Mouse (Mus musculus): Measurements from ENCODE around the gene Rxra.

The Rxra gene

DNA sequence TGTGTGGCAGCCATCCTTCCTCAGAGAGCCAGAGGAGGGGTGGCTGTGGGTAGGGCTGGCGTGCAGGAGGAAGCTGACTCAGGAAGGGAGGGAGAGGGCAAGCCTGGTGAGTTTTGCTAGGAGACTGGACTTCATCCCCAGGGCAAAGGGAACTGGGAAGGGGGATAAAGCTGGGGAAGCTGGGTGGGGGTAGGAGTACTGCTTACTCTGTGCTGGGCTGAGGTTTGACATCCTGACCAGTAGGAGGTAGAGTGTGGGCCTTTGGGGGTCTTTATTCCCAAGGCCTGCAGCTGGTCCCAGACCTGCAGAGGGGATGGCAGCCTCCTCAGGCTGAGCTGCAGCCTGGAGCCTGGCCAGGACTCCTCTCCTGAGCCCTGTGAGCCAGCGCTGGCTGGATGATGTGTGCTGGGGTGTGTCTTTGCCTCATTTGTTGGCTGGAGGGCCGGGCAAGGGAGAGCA, 4.6 kb upstream of the Rxra start:
- DNase-seq: peak; percentile 77 to 92

DNA sequence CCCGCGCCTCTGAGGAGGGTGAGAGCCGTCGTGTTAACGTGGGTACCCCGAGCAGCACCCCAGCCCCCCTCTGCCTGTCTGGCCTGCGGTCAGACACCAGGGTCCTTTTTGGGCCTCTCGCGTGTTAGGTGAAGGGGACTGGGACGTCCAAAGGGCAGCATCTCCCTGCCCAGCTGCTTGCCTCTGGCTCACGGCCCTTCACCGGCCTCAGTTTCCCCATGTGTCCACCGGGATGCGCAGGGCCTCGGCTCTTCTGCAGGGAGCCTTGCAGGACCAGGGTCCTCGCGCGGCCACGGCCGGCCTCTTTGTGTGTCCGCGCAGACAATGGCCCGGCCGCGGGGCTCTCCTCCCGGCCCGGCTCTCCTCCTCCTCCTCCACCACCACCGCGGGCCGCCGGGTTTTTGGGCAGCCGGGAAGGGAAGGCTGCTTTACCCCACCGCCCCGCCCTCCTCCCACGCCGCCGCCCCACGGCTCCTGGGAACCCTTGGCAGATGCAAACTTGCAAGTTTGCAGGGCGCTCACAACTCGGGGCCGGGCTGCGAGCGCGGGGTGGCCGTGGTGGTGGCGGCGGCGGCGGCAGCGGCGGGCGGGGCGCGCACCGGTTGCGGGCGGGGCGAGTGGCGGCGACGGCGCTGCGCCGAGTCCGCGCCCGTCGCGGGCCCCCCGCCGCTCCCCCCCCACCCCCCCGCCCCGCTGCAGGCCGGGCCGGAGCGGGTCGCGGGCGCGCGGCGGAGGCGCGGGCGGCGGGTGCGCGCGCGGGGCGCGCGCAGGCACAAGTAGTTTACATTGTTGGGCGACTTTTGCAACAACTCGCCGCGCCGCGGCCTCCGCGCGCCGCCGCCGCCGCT, 462 bp downstream of the Rxra start:
- peak; percentile 79 to 90 for DNase-seq

DNA sequence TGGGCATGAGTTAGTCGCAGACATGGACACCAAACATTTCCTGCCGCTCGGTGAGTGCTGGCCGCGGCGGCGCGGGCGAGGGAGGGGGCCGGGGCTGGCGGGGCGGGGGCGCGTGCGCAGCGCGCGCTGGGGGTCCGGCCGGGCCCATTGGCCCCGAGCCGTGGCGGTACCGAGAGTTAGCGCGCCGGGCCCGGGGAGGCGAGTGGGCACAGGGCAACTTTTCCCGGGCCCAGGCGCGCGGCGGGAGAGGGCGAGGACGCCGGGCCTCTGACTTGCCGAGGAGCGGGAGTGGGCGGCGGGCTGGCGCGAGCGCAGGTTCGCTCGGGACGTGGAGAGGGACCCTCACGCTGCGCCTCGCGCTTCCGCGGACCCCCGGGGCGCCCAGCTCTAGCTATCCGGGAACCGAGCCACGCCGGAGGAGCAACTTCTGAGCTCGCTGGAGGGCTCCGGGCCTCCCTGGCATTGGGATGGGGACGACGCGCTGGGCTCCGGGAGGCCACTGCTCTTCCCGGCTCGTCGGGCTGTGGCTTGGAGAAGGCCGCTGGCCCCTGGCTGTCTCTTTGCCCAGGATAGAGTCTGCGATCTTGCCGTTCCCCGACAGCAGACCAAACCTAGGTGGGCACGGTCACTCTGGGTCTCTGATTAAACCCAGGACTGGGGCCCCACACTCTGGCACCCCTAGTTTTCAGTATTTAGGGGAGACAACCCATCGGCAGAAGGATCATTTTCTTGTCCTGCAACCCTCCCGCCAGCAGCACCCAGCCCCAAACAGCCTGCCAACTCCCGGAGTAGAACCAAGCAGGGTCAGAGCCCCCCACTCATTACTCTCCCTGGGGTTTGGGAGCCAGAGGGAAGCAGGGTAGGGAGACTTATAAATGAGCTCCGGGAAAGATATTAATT, 1.4 kb downstream of the Rxra start:
- DNase-seq: peak; percentile 48 to 82

DNA sequence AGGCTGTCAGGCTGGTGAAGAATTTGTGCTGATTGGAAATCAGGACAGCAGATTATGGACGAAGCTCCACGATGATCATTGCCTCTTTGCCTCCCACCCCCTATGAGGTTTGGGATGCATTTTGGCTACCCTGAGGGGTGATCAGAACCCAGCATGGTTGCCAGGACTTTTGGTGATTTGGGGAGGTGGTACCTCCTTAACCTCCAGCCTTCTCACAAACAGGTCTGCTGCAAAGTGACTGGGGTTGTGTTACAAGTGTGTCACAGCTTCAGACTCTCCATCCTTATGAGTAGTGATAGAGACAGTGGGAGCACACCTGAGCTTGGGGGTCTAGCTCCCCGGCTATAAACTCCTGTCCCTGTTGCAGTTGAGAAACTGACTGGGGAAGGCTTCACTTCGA, 2.1 kb downstream of the Rxra start:
- DNase-seq: no peak

- peak in 1 of 2 experiments; percentile 36 for DNase-seq
Measured at GRCm38 (mm10) chr2:27678836-27679480, 2.7 kb downstream of the Rxra start.

- peak; percentile 68 to 84 for DNase-seq
Measured at GRCm38 (mm10) chr2:27679621-27680025, 3.4 kb downstream of the Rxra start.

- DNase-seq: peak; percentile 33 to 69
Measured at GRCm38 (mm10) chr2:27680058-27680457, 3.8 kb downstream of the Rxra start.

DNA sequence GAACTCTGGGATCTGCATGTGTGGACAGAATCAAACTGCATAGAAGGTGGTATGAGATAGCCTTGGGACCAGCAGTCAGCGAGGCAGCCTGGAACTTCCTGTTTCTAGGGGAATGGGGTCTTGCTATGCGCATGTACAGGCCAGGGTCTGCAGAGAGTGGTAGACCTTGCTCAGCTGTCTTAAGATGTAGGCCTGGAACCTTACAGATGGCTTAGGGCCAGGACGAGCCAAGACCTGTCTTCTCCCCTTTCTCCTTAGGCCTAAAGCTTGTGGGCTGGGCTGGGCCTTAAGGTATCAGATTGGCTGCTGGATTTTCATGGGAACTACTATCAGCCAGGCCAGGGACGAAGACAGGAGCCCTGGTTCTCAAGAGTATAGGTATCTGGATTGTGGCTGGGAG, 4.4 kb downstream of the Rxra start:
- DNase-seq: peak in 1 of 2 experiments; percentile 7

GRCm38 (mm10) chr2:27681426-27681825, 5.2 kb downstream of the Rxra start:
- no peak for DNase-seq

DNA sequence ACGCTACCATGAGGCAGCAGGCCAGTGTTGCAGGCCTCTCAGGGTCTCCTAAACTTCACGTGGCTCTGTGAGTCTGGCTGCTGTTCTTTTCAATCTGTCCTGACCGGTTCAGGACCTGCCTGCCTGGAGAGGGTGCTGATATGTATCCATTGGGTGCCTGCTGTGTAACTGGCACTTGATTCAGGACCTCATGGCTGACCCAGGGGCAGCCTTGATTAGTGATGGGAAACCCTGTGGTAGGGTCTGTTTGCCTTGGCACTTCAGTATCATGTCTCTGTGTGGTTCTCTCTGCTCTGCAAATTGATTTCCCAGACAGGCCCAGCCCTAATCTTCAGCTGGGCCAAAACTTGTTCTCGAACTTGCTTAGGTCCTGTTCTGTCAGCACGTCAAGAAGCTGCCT, 5.9 kb downstream of the Rxra start:
- no peak for DNase-seq

DNA sequence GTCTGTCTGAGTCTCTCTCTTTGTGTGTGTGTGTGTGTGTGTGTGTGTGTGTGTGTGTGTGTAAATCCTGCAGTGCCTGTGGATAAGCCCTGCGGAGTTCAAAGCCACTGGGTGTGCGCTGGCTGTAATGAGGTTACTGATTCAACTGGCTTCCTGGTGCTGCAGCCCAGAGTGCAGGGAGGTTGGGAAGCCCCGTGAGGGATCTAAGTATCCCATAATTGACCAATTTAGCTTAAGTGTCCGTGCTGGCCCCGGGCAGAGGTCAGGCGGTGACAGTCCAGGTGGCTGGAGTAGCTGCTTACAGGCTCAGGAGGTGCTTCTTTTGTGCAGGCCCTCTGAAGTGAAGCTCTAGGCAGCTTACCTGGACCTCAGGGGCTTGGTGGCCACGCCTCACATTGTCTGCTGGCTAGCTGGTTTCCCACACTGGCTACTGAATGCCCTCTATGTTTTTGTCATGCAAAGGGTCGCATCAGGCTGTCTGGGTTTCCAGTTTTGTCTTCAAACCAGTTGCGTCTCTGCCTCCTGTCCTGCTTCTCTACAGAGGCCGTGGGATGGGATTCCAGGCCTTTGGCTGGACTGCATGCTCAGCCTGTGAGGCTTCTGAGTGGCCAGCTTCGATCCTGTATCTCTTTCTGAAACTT, 7.9 kb downstream of the Rxra start:
- DNase-seq: peak; percentile 47 to 82

GRCm38 (mm10) chr2:27685917-27686316, 9.7 kb downstream of the Rxra start:
- peak in 1 of 2 experiments; percentile 73 for DNase-seq

GRCm38 (mm10) chr2:27686335-27686734, 10.1 kb downstream of the Rxra start:
- DNase-seq: peak in 1 of 2 experiments; percentile 75

GRCm38 (mm10) chr2:27687041-27687440, 10.8 kb downstream of the Rxra start:
- no peak for DNase-seq

DNA sequence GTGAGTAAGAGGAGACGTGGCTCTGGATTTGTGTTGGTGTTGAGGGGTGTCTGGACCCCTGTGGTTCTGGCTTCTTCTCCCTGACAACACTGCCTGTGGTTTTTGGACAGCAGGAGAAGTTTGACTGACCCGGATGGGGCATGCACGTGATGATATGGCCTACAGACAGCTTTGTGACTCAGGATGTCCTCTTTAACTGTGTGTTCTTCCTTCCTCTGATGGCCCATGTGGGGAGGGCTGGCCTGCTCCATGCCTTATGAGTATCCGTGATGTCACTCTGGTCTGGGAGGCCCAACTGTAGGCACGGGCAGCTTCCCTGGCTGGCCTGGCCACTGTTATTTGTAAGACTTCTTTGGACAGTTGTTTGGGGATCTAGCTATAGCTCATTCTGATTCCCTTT, 11.7 kb downstream of the Rxra start:
- DNase-seq: peak; percentile 60 to 83

DNA sequence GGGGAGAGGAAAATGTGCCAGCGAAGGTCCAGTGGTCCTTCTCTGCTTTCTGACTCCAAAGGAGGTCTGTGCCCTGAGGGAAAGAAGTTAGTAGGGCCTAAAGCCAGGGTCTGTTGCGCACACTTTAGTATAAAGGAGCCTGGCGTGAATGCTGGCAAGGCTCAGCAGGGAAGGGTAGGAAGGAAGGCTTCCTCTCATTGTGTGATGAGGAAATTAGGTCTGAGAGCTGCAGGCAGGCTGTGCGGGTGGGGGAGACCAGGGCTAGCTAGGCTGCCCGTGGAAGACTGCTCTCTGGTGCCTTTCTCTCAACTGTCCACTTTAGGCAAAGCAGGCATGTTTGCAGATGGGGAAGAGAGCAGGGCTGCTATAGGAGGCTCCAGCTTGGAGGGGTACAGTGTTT, 14.5 kb downstream of the Rxra start:
- peak; percentile 56 to 71 for DNase-seq

DNA sequence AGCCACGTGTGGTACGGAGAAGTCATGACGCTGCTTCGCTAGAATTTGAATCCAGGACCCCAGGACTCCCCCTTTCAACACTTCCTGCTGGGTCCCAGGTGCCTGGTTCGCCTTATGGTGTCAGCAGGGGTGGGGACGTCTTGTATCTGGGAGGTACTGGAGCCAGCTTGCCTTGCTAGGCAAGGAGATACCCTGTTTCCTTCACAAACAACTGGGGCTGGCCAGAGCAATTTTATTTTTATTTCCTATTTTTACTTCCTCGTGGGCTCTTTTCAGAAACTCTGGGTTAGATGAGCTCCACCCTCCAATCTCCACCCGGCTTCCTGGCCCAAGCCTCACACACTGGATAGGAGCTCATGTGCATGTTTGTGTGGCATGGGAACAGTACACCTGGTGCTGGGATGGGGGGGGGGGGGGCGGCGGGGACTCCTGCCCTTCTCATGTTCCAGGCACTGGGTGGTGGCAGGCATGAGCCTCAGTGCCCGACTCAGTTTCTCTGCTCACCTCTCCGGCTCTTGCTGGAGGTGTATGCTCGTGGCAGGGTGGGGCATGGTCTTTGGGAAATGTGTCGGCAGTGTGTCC, 15.0 kb downstream of the Rxra start:
- DNase-seq: no peak

DNA sequence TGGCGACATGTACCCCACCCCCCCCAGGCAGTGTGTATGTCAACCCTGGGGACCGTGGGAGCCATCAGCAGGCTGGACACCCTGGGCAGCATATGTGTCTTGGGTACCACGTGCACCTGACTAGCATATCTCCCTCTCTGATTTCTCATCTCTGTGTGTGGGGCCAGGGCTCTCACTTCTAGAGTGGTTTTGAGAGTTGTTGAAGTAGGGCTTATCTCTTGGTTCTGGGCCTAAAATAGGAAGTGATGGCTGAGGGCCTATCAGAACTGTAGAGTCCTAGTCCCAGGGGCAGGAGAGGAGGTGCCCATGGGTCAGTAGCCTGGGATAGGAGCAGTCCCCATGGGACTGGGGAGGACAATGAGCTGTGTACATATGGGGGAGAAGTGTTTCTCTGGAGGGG, 16.4 kb downstream of the Rxra start:
- no peak for DNase-seq

DNA sequence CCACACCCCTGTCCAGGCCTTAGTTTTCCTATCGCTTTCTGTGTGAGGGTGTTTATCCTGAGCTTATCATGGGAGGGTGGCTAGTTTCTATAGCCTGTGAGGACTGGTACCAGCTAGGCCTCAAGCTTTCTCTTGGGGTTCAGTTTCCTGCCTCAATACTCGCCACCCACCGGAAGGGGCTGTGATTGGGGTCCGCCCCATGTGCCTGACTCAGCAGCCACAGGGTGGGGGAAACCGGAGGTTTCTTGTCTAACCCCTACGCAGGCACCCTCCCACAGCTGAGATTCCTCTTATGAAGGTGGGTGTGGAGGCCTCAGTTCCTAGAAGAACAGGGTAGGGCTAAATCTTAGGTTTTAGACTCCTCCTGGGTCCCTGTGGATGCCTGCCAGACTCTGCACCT, 17.4 kb downstream of the Rxra start:
- DNase-seq: no peak

- DNase-seq: peak; percentile 89 to 96
Measured at GRCm38 (mm10) chr2:27699574-27699973, 23.3 kb downstream of the Rxra start.

DNA sequence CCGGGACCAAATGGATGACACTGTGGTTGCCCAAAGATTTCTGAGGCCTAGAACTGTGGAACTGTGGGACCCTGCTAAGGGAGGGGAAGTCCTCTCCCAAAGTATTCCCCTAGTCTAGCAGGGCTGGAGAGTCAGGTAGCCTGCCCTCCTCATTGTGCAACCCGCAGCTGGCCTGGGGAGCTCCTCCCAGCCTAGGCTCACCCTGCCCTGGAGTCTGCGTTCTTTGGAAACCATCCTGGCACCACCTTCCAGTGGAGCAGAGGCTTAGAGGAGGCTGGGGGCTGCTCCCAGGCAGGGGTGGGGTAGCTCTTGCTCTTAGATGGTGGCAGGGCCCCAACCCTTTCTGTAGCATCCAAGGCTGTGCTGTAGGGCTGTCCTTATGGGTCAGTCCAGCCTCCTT, 26.0 kb downstream of the Rxra start:
- no peak for DNase-seq

All from kidney, postnatal 25 days (tissue).